Mouse (Mus musculus): Measurements from ENCODE around the gene Opcml. TPM values are rescaled to one million over a fixed set of nuclear protein-coding genes. Genes with fewer than 3 reads are reported as not detected.

Gene Opcml
- total and polyA plus RNA-seq, 2 experiments from 2014 or later = 0.49 to 0.57 TPM

GRCm38 (mm10) chr9:28825821-28826220, 1035.2 kb downstream of the Opcml start:
- Histone ChIP-seq H3K9me3 (replicated peaks; ENCODE audit: control insufficient read depth, low read length) (no peaks in the 10 kb centered on the region), H3K27ac (ENCODE audit: low read depth) (no peak overlapping the region), H3K4me1 (ENCODE audit: control insufficient read depth, insufficient read depth) (no peaks in the 10 kb centered on the region), H3K4me2 (ENCODE audit: low read depth, low read length) (no peak overlapping the region), H3K27me3 (ENCODE audit: control insufficient read depth, insufficient read depth, low read length) (no peaks in the 10 kb centered on the region), H3K4me3 (ENCODE audit: low read depth, low read length) (no peak overlapping the region), H3K36me3 (replicated peaks; ENCODE audit: control insufficient read depth, insufficient read depth, low read length) (no peaks in the 10 kb centered on the region), H3K9ac (replicated peaks; ENCODE audit: low read depth, low read length) (no peak overlapping the region)
- DNase-seq (ENCODE audit: low spot score) = no peak
- WGBS = 78% methylated on average over 2 of the region's 2 CpGs
- ATAC-seq (ENCODE audit: insufficient read depth, low read depth) = no peak
- no peak for TF ChIP-seq EP300 (IDR thresholded peaks at IDR 0.05; ENCODE audit: low read depth)
- TF ChIP-seq CTCF (IDR thresholded peaks at IDR 0.05; ENCODE audit: low read depth) = no peak

DNA sequence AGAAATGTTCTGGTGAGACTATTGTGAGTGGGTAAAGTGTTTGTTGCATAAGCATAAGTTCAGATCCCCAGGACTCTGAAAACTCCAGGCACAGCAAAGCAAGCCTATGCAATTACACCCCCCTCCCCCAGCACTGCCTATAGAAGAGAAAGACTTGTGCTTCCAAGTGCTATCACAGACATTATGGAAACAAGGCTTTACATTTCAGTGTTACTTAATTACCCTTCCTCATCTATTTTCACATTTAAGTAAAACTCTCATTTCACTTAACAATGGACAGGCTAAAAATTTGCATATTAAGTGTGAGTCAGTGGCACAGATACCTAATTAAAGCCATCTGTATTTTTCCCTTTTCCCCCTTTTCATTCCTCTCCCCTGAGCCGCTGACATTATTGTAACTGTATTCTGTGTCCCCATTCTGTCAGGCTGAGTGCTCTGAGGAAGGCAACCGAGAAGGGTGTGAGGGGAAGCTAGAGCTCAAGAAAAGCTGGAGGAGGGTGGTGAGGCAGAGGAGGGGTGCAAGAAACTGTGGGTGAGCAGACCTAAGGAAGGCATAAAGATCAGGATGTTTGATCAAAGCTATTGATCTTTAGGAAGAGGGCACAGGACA, 1055.5 kb downstream of the Opcml start:
- Histone ChIP-seq H3K36me3 (replicated peaks; ENCODE audit: control insufficient read depth, insufficient read depth, low read length) (no peaks in the 10 kb centered on the region), H3K4me3 (ENCODE audit: low read depth, low read length) (no peak overlapping the region), H3K27me3 (ENCODE audit: control insufficient read depth, insufficient read depth, low read length) (no peaks in the 10 kb centered on the region), H3K9me3 (replicated peaks; ENCODE audit: control insufficient read depth, low read length) (no peaks in the 10 kb centered on the region), H3K27ac (ENCODE audit: low read depth) (no peak overlapping the region), H3K9ac (replicated peaks; ENCODE audit: low read depth, low read length) (no peak overlapping the region), H3K4me2 (ENCODE audit: low read depth, low read length) (no peak overlapping the region), H3K4me1 (ENCODE audit: control insufficient read depth, insufficient read depth) (no peaks in the 10 kb centered on the region)
- ATAC-seq (ENCODE audit: insufficient read depth, low read depth) (no peak), DNase-seq (ENCODE audit: low spot score) (no peak)
- TF ChIP-seq EP300 (IDR thresholded peaks at IDR 0.05; ENCODE audit: low read depth) (no peak), CTCF (IDR thresholded peaks at IDR 0.05; ENCODE audit: low read depth) (no peak)
- WGBS = 50% methylated on average over 2 of the region's 2 CpGs

DNA sequence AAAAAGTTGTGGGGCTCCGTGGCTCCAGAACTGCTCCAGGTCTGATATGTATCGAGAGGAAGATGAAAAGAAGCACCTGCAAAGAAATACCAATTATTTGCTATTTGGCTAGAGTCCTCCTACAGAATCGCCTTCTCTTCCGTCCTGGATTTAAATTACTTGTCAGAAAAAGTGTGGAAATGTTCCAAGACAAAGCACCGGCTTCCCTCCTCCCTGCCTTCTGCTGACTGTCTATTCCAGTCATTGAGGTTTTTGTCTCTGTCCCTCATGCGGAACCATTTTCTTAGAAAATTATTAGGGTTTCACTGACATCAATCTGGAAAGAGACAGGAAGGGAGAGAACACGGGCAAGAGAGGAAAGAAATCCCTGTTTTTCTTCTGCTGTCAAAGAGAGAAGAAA, 1065.3 kb downstream of the Opcml start:
- Histone ChIP-seq H3K27me3 (ENCODE audit: control insufficient read depth, insufficient read depth, low read length) (no peaks in the 10 kb centered on the region), H3K9me3 (replicated peaks; ENCODE audit: control insufficient read depth, low read length) (no peaks in the 10 kb centered on the region), H3K4me3 (ENCODE audit: low read depth, low read length) (no peak overlapping the region), H3K9ac (replicated peaks; ENCODE audit: low read depth, low read length) (no peak overlapping the region), H3K4me1 (ENCODE audit: control insufficient read depth, insufficient read depth) (no peaks in the 10 kb centered on the region), H3K27ac (ENCODE audit: low read depth) (no peak overlapping the region), H3K4me2 (ENCODE audit: low read depth, low read length) (no peak overlapping the region), H3K36me3 (replicated peaks; ENCODE audit: control insufficient read depth, insufficient read depth, low read length) (no peaks in the 10 kb centered on the region)
- no peak for DNase-seq (ENCODE audit: low spot score)
- TF ChIP-seq CTCF (IDR thresholded peaks at IDR 0.05; ENCODE audit: low read depth) = no peak
- no peak for TF ChIP-seq EP300 (IDR thresholded peaks at IDR 0.05; ENCODE audit: low read depth)
- no peak for ATAC-seq (ENCODE audit: insufficient read depth, low read depth)
- 55% methylated on average over 7 of the region's 7 CpGs for WGBS

GRCm38 (mm10) chr9:28861983-28862382, 1071.4 kb downstream of the Opcml start:
- 79% methylated on average over 4 of the region's 4 CpGs for WGBS
- Histone ChIP-seq H3K36me3 (replicated peaks; ENCODE audit: control insufficient read depth, insufficient read depth, low read length) (no peaks in the 10 kb centered on the region), H3K4me2 (ENCODE audit: low read depth, low read length) (no peak overlapping the region), H3K9ac (replicated peaks; ENCODE audit: low read depth, low read length) (no peak overlapping the region), H3K27me3 (ENCODE audit: control insufficient read depth, insufficient read depth, low read length) (no peaks in the 10 kb centered on the region), H3K4me1 (ENCODE audit: control insufficient read depth, insufficient read depth) (no peaks in the 10 kb centered on the region), H3K9me3 (replicated peaks; ENCODE audit: control insufficient read depth, low read length) (no peaks in the 10 kb centered on the region), H3K4me3 (ENCODE audit: low read depth, low read length) (no peak overlapping the region), H3K27ac (ENCODE audit: low read depth) (no peak overlapping the region)
- TF ChIP-seq EP300 (IDR thresholded peaks at IDR 0.05; ENCODE audit: low read depth) = no peak
- DNase-seq (ENCODE audit: low spot score) (no peak), ATAC-seq (ENCODE audit: insufficient read depth, low read depth) (no peak)

DNA sequence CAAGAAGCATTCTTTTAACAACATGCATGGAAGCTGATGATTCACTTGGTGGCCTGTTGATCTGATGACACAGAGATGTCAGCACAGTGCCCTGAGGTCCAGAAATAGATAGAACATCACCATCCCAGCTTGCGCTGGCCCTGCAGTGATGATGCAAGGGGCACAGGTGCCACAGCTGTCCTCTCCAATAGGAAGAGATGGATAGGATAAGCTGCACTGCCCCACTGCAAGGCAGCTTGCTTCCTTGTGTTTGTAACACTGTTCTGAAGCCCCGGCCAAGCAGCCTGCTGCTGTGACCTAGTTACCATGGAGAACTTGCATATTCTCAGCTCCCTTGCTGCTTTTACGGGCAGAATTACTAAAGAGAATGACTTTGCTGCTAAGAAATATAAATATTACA, 1076.7 kb downstream of the Opcml start:
- Histone ChIP-seq H3K27me3 (ENCODE audit: control insufficient read depth, insufficient read depth, low read length) (no peaks in the 10 kb centered on the region), H3K27ac (ENCODE audit: low read depth) (no peak overlapping the region), H3K36me3 (replicated peaks; ENCODE audit: control insufficient read depth, insufficient read depth, low read length) (no peaks in the 10 kb centered on the region), H3K4me3 (ENCODE audit: low read depth, low read length) (no peak overlapping the region), H3K9ac (replicated peaks; ENCODE audit: low read depth, low read length) (no peak overlapping the region), H3K4me2 (ENCODE audit: low read depth, low read length) (no peak overlapping the region), H3K4me1 (ENCODE audit: control insufficient read depth, insufficient read depth) (no peaks in the 10 kb centered on the region), H3K9me3 (replicated peaks; ENCODE audit: control insufficient read depth, low read length) (no peaks in the 10 kb centered on the region)
- WGBS = 71% methylated on average over 3 of the region's 3 CpGs
- ATAC-seq (ENCODE audit: insufficient read depth, low read depth) (no peak), DNase-seq (ENCODE audit: low spot score) (no peak)
- no peak for TF ChIP-seq EP300 (IDR thresholded peaks at IDR 0.05; ENCODE audit: low read depth)
- TF ChIP-seq CTCF (IDR thresholded peaks at IDR 0.05; ENCODE audit: low read depth) = no peak

- DNase-seq (ENCODE audit: low spot score) (no peak), ATAC-seq (ENCODE audit: insufficient read depth, low read depth) (no peak)
- H3K27ac ChIP-seq (ENCODE audit: low read depth) = no peak overlapping the region
- H3K27me3 ChIP-seq (ENCODE audit: control insufficient read depth, insufficient read depth, low read length) = no peaks in the 10 kb centered on the region
- no peaks in the 10 kb centered on the region for H3K4me1 ChIP-seq (ENCODE audit: control insufficient read depth, insufficient read depth)
- H3K9me3 ChIP-seq (replicated peaks; ENCODE audit: control insufficient read depth, low read length) = no peaks in the 10 kb centered on the region
- 35% methylated on average over 1 of the region's 1 CpGs for WGBS
- TF ChIP-seq CTCF (IDR thresholded peaks at IDR 0.05; ENCODE audit: low read depth) = no peak
- H3K9ac ChIP-seq (replicated peaks; ENCODE audit: low read depth, low read length) = no peak overlapping the region
- H3K4me3 ChIP-seq (ENCODE audit: low read depth, low read length) = no peak overlapping the region
- H3K4me2 ChIP-seq (ENCODE audit: low read depth, low read length) = no peak overlapping the region
- H3K36me3 ChIP-seq (replicated peaks; ENCODE audit: control insufficient read depth, insufficient read depth, low read length) = no peaks in the 10 kb centered on the region
These were observed 1079.9 kb downstream of the Opcml start for GRCm38 (mm10) chr9:28870478-28870877.
